Mouse (Mus musculus): ENCODE results near the gene Npffr2.
"Not testable (repeated sequence)": the region's sequence is repeated elsewhere in the genome, so short reads cannot be mapped to it uniquely, and the experiment has no call there.

Npffr2 gene

GRCm38 (mm10) chr5:89526878-89527578 lies at the start of gene Npffr2:
Npffr2 (plus strand) TSS chr5:89527429.
- no peak for DNase-seq (ENCODE audit: low read depth, low spot score)

GRCm38 (mm10) chr5:89492560-89492959 lies 34.7 kb upstream of the Npffr2 start:
- no peak for DNase-seq (ENCODE audit: low read depth, low spot score)

DNA sequence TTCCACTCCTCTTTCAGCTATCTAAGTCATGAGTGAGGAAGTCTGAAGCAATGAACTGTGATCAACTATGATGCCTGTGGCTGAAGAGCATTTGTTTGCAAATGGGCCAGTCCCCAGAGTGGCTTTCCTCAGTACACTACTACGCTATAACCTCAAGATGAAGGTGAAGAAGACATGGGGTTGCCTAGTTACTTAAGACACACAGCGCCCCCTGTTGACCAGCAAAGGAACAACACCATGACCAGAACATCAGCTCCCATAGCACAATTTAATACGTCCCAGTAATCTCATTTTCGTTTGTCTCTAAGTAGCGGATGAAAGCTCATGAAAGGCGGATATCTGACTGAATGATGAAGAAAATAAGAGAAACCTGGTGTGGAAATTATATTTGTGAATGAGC lies 27.0 kb upstream of the Npffr2 start:
- DNase-seq (ENCODE audit: low read depth, low spot score), result no peak

- no peak for DNase-seq (ENCODE audit: low read depth, low spot score)
Observed at GRCm38 (mm10) chr5:89518641-89519040, 8.6 kb upstream of the Npffr2 start.

DNA sequence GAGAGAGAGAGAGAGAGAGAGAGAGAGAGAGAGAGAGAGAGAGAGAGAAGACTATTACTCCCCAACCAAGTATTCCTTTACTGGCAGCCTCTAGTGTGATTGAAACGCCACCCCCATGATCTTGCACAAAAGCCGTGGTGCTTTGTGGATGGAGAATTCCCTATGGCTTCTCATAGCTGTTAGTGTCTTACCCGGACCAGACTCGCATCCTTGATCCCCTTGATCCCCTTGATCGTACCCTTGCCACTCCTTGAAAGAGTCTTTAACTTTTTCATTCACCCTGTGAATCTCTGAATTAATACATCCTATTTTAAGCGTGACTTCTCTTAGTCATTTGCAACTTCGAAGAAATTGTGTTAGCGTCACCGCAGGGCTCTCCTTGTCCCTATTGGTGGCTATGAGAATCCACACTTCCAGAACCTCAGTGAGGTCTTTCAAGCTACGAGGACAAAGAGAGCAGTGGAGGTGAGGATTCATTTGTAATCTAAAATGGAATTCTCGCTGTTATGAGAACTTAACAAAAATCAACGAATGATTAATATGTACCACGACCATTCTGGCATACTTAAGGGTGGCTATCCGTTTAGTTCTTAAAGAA lies 949 bp upstream of the Npffr2 start:
- DNase-seq (ENCODE audit: low read depth, low spot score), result no peak

- DNase-seq (ENCODE audit: low read depth, low spot score), result no peak
Observed at GRCm38 (mm10) chr5:89528951-89529350, 1.7 kb downstream of the Npffr2 start.

GRCm38 (mm10) chr5:89529391-89529790 lies 2.2 kb downstream of the Npffr2 start:
- DNase-seq (ENCODE audit: low read depth, low spot score), result no peak

DNA sequence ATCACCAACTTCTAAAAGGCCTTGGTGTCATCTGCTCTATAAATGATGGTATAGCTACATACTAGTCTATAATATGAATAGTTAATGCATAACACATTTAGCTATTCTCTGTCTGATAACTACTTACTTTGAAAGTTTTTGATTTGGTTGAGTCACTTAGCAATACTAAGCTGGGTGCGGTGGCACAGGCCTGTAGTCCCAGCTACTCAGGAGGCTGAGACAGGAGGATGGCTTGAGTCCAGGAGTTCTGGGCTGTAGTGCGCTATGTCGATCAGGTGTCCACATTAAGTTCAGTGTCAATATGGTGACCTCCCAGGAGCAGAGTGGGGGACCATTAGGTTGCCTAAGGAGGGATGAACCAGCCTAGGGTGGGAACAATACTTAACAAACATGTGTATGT lies 8.8 kb downstream of the Npffr2 start:
- DNase-seq (ENCODE audit: low read depth, low spot score), result no peak

DNA sequence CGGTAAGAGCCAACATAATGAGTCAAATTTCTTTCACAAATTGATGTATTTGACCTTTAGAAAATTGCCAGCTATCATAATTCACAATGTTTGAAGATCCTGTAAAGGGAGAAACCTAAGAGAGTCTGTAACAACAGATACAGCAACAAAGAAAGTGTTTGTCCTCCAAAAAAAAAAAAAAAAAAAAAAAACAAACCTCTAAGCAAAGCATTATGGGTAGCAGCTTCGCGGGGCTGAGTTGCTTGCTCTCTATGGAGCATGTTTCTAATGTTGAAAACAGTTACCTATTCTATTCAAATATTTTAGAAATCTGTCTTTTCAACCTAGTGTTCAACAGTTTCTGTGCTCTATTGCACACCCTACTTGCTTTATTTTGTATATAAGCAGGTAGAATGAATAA lies 15.2 kb downstream of the Npffr2 start:
- DNase-seq (ENCODE audit: low read depth, low spot score), result no peak

DNA sequence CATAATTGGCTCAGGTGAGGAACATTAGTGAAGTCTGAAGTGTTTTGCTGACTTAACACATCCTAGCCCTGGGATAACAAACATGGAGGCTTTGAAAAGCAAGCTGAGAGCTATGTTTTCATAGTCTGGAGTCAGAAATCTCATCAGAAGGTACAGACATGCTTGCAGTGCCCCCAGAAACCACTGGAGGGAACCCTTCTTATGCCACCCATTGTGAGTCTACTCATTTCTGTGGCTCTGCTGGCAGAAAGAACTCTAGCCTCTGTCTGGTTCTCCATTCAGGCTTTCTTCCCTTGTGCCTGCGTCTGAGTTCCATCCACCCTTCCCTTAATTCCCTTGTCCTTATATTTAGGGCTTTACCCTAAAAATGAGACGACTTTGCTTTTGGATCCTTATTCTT lies 16.2 kb downstream of the Npffr2 start:
- peak; percentile 26 for DNase-seq (ENCODE audit: low read depth, low spot score)

GRCm38 (mm10) chr5:89559118-89559517 lies 31.9 kb downstream of the Npffr2 start:
- not testable (repeated sequence) for DNase-seq (ENCODE audit: low read depth, low spot score)

GRCm38 (mm10) chr5:89561381-89561780 lies 34.2 kb downstream of the Npffr2 start:
- peak; percentile 30 for DNase-seq (ENCODE audit: low read depth, low spot score)

GRCm38 (mm10) chr5:89578678-89579077 lies 51.4 kb downstream of the Npffr2 start:
- no peak for DNase-seq (ENCODE audit: low read depth, low spot score)

- DNase-seq (ENCODE audit: low read depth, low spot score), result no peak
Observed at GRCm38 (mm10) chr5:89579181-89579580, 52.0 kb downstream of the Npffr2 start.

GRCm38 (mm10) chr5:89581143-89581542 lies 53.9 kb downstream of the Npffr2 start:
- DNase-seq (ENCODE audit: low read depth, low spot score), result no peak

DNA sequence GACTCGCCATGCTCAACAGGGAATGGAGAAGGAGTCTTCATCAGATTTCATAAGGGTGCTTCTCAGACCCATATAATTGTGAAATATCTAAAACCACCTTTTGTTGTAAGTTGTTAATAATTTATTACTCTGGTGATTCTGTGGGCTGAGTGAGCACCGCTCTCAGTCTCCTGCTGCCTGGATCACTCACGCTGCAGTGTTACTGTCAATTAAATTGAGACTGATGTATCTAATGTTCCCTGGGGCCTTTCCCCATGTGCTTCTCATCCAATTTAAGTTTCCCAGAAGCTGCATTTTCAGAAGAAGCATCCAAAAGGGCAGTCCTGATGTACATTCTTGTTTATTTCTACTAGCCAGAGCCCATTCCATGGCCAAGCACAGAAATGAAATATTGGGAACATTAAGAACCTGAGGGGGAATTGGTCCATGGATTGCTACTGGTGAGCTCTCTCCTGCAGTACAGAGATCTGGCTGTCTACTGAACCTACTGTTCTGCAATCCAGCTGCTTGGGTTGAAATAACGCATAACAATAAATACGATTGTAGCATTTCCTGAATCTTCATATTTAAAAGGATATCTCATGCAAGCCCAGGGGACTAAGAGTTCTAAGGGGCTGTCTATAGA lies 54.6 kb downstream of the Npffr2 start:
- no peak for DNase-seq (ENCODE audit: low read depth, low spot score)

DNA sequence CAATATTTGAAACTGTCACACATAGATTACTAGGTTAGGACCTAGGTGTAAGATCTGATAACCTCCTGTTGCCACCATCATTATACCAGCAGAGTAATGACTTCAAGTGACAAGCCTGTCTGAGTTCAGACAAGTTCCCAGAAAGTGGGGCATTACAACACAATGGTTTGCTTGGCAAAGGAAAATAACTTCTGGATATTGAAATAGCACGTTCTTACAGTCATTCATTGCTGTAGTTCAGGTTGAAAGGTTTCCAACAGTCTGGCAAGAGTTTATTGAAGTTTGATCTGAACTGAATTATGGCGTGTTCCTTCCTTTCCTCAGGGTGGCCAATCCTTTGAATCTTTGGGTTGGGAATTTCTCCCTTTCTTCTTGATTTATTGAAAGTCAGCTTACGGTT lies 57.8 kb downstream of the Npffr2 start:
- DNase-seq (ENCODE audit: low read depth, low spot score), result no peak

DNA sequence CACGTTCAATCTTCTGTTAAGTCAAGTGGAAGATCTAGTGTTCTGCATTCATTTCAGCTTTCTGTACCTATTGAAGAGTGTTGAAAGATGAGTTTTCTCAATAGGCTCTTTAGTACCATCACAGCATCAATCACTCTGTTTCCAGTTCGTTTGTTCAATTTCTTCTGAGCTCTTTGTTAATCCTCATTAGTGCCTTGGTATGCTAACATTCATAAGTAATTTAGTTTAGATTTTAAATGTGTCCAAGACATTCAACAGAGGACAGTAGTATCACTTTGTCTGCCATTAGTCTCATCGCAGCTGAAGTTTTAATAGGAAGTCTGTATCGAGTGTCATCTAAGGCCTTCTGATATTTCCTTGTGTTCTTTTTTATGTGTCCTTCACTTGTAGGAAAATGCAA lies 65.1 kb downstream of the Npffr2 start:
- no peak for DNase-seq (ENCODE audit: low read depth, low spot score)

- DNase-seq (ENCODE audit: low read depth, low spot score), result no peak
Observed at GRCm38 (mm10) chr5:89611322-89612015, 84.2 kb downstream of the Npffr2 start.

DNA sequence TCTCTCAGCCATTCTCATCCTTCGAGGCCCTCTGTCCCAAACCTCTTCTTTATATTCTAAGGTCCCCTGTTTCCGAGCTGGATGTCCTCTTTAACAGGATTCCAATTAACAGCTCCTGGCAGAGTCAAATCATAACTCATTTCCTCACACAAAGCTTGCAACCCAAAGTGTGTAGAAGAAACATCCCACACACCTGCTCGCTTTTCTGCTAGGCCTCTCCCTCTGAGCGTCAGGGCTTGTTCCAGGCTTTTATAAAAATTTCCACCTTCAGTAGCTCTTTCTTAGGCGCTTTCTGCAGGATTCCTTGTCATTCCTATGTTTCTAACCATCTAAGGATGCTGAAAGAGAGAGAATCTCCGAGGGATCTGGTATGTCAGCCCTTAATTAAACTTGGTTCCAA lies 85.0 kb downstream of the Npffr2 start:
- DNase-seq (ENCODE audit: low read depth, low spot score), result no peak

DNA sequence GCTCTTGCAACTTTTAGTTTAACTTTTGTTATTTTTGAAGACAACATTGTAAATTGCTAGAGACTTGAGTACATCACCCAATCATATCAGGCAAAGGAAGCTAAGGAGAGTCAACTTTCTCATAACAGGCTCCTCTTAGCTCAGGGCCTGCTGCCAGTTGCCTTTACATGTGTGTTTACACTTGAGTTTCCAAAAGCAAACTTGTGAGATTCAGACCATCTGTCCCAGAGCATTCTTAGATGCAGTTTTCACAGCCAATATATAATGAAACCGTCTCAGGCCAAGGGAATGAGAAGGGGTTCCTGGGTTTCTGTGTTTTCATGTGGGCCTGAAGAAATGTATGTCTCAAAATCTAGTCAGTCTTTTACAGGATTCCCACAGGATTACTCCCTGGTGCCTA lies 104.4 kb downstream of the Npffr2 start:
- DNase-seq (ENCODE audit: low read depth, low spot score), result peak; percentile 73
